Mouse (Mus musculus) ES-Bruce4 (cell line): ENCODE results near the gene Vamp3.

Experiments
- CTCF ChIP-seq: IDR thresholded peaks from one replicate; pipeline ENCODE4 v1.8.1; 2011; ENCODE audit warnings: low read depth, low read length
- EP300 ChIP-seq: IDR thresholded peaks from 2 replicates; pipeline ENCODE4 v1.6.1; 2011; ENCODE audit warnings: low read depth, low read length; ENCODE audit not compliant: insufficient read depth
- POLR2A ChIP-seq: IDR thresholded peaks from one replicate; pipeline ENCODE4 v1.8.1; 2011; ENCODE audit warnings: low read length; ENCODE audit not compliant: insufficient read depth

DNA sequence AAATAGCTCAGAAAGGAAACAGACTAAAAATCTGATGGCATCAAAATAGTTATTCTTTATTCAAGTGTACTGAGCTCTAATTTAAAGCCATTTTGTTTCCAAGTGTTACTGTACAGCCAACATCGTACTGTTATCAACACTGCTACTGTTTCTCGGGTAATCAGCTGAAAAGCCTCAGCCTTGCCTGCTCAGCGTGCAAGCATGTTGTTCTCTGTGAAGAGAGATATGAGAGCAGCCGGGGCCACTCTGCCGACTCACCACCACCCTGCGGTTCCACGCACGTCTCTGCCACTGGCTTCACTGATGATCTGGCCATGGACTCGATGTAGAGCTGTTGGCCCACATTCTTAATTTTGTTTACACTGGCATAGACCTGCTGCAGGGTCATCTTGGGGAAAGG lies 33.6 kb downstream of the Vamp3 start:
- TF ChIP-seq CTCF = no peak
- TF ChIP-seq POLR2A = no peak
- TF ChIP-seq EP300 = no peak
